Mouse (Mus musculus): Measurements from ENCODE around the gene Irf8.

Gene Irf8

DNA sequence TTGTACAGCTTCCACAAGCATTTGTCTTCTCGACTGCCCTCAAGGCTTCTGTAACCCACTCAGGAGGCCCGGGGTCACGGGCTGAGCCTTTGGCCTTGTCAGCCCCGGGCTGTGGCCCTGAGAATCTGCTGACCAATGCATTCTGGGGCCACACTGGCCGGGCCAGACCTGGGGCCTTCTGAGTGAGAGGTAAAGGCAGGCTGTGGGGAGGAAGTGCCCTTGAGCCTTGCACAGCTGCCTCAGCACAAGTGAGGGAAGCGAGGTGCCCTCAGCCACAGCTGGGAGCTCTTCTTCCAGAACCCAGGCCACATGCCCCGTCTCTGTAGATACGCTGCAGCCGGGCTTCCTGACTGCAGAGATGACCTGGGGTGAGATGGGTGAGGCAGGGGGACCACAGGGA lies 14.5 kb downstream of the Irf8 start:
- no peak for DNase-seq (ENCODE audit: low spot score in 2 of 2)

DNA sequence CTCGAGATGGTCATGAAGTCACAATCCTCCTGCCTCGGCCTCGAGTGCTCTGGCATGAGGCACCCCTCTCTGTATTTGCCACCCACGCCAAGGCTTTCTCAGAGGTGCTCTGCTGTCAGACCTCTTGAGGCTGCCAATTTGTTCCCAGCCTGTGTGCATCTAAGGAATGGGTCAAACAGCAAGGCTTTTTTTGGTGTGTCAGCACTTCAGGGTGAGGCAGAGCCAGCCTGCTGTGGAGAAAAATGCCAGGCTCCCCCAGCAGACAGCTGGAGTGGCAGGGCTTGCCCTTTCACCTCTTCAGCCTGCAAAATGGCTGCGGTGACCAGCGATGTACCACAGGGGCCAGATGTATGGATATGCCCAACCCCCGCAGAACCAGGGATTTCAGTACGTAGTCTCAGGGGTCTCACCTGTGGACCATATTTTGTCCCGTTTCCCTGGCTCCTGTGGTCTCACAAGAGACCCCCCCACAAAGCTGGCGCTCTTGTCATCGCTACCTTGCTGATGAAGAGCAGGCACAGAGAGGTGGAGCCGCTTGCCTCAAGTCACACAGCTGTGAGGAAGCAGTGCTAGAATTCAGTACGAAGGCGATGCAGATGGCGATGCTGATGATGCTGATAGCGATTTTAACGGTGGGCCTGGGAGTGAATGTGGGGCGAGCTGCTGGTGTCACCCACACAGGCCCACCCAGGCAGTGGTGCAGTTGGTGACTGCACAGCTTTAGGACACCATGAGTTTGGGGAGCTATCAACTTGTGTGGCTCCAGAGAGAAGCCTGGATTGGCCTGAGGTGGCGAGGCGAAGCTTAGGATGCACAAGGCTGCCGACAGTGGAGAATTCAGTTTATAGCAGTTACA lies 15.3 kb downstream of the Irf8 start:
- no peak for DNase-seq (ENCODE audit: low spot score in 2 of 2)

- no peak for DNase-seq (ENCODE audit: low spot score in 2 of 2)
Measured at GRCm38 (mm10) chr8:120752082-120752452, 15.9 kb downstream of the Irf8 start.

- no peak for DNase-seq (ENCODE audit: low spot score in 2 of 2)
Measured at GRCm38 (mm10) chr8:120753476-120753875, 17.3 kb downstream of the Irf8 start.

DNA sequence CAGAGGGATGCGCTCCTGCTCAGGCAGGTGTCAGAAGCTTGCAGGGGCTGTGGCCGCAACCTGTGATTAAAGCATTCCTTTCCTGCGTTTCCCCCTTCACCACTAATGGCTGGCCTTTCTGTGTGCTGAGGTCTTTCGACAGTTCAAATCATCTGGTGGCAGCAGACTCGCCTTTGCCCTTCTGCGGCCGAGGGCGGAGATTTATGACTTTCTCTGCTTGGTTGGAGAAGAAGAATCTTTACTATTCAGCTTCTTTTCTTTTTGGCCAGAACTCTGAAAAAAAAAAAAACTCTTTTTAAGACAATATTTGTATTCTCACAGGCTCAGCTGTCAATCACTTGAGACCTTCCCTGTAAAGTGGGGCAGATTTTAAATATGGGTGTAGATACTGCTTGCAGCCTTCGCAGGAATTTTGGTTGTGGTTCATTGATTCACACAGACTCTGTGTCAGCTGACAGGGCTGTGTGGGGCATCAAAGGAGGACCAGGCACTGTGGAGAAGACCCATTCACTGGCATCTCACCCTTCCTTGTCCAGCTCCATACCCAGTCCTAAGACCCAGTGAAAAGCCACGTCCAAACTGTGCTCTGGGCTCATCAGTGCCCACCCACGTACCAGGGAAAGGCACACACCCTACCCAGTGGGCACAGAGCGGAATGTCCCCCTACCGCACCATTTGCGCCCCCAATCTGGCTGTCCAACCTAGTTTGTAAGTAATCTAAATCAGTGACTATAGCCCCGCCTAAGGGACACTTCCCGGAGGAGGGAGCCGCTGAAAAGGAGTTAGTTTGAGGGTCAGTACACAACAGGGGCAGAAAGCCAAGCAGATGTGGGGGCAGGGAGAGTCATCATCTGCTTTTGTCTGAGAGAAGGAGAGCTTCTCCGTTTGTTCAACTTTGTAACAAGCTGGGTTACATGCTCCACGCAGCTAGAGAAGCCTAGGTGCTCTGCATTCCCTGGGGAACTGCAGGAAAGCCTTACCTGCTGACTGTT lies 19.4 kb downstream of the Irf8 start:
- no peak for DNase-seq (ENCODE audit: low spot score in 2 of 2)

- DNase-seq (ENCODE audit: low spot score in 2 of 2): no peak
Measured at GRCm38 (mm10) chr8:120758005-120758404, 21.8 kb downstream of the Irf8 start.

DNA sequence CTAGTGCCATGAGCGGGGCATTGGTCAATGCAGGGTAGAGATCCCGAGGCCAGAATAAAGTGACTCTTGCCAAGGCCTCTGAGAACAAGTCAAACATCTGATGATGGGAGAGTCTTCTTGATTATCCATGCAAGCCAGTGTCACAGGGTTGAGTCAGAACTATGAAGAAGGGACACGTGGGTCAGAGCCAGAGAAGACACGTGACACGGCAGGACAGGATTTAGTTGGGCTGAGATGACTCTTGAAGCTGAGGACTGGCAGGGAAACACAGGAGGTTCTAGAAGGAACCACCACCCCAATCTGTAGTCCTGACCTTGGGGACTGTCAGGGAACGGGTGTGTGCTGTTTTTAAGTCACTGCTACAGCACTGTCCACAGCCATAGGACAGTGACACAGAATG lies 23.7 kb downstream of the Irf8 start:
- DNase-seq (ENCODE audit: low spot score in 2 of 2): no peak

- no peak for DNase-seq (ENCODE audit: low spot score in 2 of 2)
Measured at GRCm38 (mm10) chr8:120760341-120761215, 24.4 kb downstream of the Irf8 start.

DNA sequence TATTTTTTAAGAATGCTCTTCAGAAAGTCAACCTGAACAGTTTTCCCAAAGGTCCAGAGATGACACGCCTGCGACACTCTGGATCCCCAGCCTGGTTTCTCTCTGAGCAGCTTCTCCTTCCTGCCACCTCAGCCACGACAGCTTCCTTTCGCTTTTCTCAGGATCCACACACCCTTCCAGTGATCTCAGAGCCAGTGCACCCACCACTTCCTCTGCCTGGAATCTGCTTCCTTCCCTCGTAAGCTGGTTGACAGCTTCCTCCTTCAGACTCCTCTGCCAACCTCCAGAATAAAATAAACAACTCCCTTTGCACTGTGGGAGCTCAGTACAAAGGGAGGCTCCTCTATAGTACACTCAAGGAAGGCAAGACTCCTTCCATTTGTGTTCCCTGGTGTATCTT lies 27.1 kb downstream of the Irf8 start:
- no peak for DNase-seq (ENCODE audit: low spot score in 2 of 2)

- no peak for DNase-seq (ENCODE audit: low spot score in 2 of 2)
Measured at GRCm38 (mm10) chr8:120764638-120765037, 28.5 kb downstream of the Irf8 start.

GRCm38 (mm10) chr8:120766622-120767021 lies 30.5 kb downstream of the Irf8 start:
- DNase-seq (ENCODE audit: low spot score in 2 of 2): no peak

- DNase-seq (ENCODE audit: low spot score in 2 of 2): no peak
Measured at GRCm38 (mm10) chr8:120768454-120769218, 32.5 kb downstream of the Irf8 start.

GRCm38 (mm10) chr8:120777184-120777583 lies 41.0 kb downstream of the Irf8 start:
- no peak for DNase-seq (ENCODE audit: low spot score in 2 of 2)

- no peak for DNase-seq (ENCODE audit: low spot score in 2 of 2)
Measured at GRCm38 (mm10) chr8:120777732-120778131, 41.6 kb downstream of the Irf8 start.

- no peak for DNase-seq (ENCODE audit: low spot score in 2 of 2)
Measured at GRCm38 (mm10) chr8:120779106-120779505, 42.9 kb downstream of the Irf8 start.

DNA sequence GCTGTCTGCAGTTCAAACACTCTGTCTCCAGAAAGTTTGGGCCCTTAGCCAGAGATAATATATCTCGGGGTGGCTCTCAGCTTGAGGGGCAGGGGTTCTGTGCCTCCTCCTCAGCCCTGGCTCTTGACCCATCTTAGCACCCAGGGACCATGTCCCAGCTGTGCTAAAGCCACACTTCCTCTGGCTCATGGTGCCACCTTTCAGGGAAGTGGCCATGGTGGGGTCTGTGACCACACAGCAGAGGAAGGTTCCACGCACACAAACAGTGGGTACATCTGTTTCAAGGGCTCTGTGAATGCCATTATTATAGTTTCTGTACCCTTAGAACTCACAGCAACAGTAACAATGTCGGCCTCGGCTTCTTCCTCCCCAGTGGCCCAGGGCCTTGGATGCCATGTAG lies 47.6 kb downstream of the Irf8 start:
- no peak for DNase-seq (ENCODE audit: low spot score in 2 of 2)

GRCm38 (mm10) chr8:120786753-120787152 lies 50.6 kb downstream of the Irf8 start:
- DNase-seq (ENCODE audit: low spot score in 2 of 2): no peak

GRCm38 (mm10) chr8:120787631-120788030 lies 51.5 kb downstream of the Irf8 start:
- DNase-seq (ENCODE audit: low spot score in 2 of 2): no peak

DNA sequence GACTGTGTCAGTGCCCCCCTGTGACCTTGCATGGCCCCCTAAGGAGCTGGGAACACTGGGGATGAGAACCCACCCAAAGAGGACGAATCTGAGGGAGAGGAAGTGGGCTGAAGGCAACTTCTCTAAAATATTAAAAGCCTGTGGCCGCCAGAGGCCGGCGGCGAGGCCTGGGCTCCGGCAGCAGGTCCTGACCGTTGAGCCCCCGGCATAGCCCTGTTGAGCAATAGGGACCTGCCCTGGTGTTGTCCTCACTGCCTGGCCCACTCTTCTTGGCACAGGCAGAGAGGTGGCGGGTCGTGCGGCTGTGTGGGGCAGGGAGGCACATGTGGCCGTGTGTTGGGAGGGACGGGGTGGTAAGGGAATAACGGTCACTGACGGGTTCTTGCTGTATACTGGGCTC lies 56.6 kb downstream of the Irf8 start:
- DNase-seq (ENCODE audit: low spot score in 2 of 2): no peak

DNA sequence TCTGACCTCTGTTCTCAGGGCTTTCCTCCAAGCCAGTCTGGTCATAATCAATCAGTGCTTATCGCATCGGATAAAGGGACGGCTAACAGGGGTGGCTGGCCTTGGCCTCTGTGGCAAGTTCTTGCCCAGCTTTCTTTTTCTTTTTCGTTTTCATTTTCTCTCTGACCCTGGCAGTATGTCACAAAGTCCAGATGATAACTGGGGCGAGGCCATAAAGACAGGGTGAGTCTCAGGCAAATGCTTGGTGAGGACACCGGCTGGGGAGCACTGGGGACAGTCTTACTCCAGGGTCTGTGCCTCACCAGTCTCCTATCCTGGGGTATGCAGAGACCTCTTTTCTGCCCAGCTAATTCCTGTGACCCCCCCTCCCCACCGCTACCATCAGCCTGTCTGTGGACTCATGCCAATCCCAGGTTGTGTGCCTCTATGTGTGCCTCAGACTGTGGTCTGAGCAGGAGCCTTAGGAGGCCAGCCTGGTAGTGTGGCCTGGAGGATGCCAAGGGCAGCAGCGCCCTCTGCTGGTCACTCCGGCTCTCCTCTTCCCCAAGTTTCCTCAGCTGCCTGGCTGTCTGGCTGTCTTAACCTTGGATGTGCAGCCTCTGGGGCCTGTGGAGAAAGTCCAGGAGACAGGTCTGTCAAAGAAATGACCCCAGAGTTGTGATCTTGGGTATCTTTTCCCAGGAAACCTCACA lies 59.9 kb downstream of the Irf8 start:
- DNase-seq (ENCODE audit: low spot score in 2 of 2): peak; percentile 73 to 78

Measured in right cerebral cortex, adult 2 months (tissue).